Mouse (Mus musculus): ENCODE results near the gene Rdh1.

DNA sequence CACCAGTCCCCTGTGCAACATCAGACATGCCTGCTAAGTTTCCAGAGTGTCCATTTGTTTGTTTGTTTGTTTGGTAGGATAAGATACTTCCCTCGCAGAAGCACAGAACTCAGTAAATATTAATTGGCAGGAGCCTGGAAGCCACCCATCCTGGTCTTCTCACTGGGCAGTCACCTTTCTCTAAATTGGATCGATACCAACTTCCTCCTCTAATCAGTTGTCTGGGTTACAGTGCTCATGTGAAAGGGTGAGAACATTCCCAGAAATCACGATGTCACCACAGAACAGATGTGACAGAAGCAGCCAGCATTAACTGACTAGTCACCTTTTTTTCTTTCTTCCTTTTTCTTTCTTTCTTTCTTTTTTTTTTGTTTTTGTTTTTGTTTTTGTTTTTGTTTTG lies 4.3 kb upstream of the Rdh1 start:
- TF ChIP-seq CTCF (IDR thresholded peaks at IDR 0.05) (no peak), POLR2A (IDR thresholded peaks at IDR 0.05; ENCODE audit: insufficient read depth, low read depth, low read length) (no peak)

All from heart, adult 2 months (tissue).